Mouse (Mus musculus): Measurements from ENCODE around the gene S100a2.

Gene S100a2

DNA sequence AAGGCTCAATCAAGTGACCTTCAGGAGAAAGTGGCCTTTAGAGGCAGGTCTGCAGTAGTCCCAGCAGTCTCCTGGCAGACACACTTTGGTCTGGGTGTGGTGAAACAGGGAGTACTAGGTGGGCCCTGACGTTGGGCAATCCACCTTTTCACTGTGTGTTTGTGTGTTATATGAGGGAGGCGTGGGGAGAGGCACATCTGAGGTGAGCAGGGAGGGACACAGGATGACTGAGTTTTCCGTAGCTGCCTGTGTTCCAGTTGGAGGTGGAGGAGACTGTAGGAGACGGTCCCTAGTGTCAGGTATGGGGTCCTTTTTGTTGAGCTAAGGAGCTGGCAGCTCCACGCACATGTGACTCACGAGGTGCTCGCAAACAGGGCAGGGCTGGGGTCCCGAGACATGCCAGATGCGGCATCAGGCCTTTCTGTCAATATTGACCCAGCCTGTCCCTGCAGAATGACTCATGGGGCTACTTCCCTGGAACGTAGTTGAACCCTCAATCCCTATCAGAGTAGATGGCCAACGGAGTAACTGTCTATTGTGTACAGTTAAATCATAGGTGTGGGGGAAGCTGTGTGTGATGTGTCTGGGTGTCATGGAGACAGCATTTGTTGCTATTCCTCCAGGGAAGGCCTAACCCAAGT is 24.7 kb downstream of the S100a2 start:
- CTCF ChIA-PET, result interaction anchor here (0.6 to 3.8 kb wide), 4 partner anchors 9 to 102 kb away, joined by 3 to 20 read pairs (median 6); no protein-coding TSS in a partner anchor

DNA sequence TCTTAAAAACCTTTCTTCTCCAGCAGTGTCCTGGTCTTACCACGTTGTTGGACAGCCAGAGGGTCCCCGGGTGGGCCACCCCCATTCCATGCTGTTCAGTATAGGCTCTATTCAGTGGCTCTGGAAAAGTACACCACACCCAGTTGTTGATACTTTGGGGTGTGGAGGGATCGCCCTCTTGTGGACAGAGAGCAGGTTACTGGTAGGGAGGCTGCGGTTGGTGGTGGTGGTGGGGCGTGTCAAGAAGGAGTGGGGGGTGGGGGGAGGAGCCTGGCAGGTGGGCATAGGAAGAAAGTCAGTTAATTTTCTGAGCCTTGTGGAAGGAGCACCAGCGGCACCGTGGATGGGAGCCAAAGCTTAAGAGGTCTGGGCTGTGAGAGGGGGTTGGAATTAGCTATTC is 25.4 kb downstream of the S100a2 start:
- CTCF ChIA-PET, result interaction anchor here (2.3 to 3.8 kb wide), 2 partner anchors 29 to 33 kb away, joined by 8 to 20 read pairs; no protein-coding TSS in a partner anchor

DNA sequence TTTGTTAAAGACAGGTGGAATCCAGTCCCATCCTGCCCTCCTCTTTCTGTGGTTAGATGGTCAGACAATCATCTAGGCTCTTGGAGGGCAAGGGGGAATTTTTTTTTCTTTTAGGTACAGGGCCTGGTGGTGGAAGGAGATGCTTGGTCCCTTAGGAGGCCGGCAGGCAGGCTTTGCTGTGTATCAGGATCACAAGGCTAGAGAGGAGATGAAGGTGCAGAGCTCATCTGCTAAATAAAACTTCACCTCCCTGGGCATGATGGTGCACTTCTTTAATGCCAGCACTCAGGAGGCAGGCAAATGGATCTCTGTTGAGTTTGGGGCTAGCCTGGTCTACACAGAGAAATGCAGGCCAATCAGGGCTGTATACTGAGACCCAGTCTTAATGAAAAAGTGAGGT is 25.9 kb downstream of the S100a2 start:
- CTCF ChIA-PET, result interaction anchor here (2.3 to 3.8 kb wide), 2 partner anchors 29 to 33 kb away, joined by 8 to 20 read pairs; no protein-coding TSS in a partner anchor

DNA sequence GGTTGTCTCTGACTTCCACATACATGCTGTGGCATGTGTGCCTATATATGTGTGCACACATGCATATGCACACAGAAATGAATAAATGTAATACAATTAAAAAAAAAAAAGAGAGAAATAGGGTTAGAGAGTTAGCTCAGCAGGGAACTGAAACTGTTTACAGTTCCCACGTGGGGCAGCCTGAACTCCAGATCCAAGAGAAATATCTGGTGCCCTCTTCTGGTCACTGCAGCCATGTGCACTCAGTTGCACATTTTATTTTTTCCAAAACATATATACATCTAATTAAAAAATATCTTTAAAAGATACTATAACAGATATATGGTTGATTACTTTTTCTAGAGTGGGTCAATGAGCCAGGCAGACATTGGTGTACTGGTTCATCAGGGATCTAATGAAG is 27.5 kb downstream of the S100a2 start:
- CTCF ChIA-PET, result no interaction called here

DNA sequence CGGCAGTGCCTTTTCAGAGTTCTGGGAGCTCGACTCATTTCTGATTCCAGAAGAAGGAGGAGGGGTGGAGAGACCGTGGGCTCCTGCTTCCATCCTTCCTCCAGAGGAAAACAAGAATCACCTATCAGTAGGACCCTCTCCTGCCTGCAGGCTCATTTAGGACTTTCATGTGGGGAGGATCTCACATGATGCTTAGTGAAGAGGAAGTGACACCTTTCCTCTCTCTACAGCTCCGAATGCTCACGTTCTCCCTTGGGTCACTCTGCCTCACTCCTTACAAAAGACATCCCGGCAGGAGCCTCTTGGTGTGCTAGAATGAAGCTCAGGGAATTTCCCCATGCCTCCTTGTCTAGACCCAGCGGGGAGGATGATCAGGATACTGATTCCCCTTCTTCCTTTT is 31.5 kb downstream of the S100a2 start:
- CTCF ChIA-PET, result no interaction called here

DNA sequence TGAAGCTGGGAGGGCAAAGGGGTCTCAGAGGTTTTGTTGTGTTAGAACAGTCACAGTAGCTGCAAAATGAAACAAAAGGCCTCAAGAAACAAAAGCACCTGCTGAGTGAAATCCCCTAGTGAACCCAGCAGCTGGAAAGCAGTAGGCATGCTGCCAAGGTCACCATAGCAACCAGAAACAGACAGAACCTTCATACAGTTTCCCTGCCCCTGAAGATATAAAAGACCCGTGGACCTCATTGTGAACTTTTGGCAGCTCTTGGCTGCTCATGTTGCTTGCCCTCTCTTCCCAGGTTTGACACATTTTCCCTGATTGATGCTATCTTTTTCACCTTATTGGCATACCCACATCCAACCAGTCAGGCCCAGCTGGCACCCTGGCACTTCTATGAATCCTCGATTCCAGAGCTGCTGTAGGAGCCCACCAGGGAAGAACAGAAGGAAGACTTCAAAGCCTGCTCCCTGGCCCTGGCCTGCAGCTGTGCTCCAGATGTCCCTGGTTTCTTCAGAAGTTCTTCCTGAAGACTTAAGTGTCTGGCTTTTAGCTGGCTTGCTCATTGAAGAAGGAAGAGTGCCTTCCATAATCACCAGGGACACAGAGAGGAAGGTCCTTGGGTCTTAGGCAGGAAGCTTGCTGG is 33.5 kb downstream of the S100a2 start:
- CTCF ChIA-PET, result interaction anchor here (1.6 kb wide), 1 partner anchor 10 kb away, joined by 4 read pairs; no protein-coding TSS in a partner anchor

DNA sequence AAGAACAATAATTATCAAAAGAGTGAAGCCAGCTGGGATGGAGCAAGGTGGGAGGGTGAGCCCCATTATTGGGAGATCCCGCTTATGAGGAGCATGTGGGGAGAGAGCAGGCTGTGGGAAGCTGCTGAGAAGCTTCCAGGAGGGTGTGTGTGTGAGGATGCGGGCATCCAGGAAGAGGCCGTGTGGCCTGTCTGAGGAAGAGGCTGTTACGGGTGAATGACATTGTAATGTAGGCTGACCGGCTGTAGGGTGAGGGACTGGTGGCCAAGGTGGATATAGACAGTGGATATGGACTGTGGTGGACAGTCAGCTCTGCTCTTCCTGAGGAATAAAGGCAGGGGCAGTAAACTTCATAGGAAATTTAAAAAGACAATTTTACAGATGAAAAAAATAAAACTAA is 35.4 kb downstream of the S100a2 start:
- CTCF ChIA-PET, result no interaction called here

DNA sequence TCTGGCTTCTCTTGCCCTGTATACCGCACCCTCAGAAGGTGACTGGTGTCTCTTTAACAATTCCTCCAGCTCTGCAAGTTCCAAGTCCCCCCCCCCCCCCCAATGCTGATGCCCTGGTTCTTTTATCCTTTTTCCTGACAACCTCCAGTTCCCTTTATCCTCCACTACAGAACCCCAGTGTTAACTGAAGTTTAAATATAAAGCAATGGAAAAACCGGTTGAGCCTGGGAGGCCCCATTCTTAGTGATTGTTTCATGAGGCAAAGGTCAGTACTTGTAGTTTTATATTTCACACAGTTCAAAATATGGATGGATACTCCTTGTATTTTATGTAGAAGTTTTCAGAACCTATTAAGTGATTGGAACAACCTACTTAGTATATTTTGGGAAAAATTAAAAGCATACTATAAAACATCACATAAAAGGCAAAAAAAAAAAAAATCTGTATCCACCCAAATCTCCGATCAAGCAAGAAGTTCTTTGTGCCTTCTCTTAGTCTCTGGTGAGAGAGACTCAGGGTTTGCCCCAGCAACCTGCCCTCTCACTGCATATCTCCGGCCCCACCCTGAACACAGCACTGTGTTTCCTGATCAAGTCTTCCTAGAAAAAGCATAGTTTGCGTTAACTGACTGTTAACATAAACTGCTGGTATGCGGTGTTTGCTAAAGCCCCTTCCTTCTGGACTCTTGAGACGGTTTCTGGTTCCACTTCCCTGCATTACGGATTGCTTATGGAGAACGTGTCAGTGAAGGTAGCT is 36.4 kb downstream of the S100a2 start:
- CTCF ChIA-PET, result no interaction called here

DNA sequence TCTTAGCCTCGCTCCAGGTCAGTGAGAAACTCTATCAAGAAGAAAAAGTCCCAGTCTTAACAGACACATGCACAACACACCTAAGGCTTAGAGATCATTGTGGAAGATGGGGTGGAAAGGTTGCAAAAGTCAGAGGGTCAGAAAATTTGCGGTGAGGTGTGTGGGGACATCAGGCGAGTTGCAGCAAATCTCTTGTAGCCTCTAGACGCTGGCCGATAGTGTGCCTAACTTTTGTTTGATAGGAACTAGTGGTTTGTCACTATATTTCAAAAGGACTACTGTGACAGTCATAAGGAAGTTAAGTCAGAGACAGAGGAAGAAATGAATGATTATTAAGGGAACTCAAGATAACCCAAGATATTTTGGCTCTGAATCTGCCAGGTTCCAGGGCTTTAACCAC is 37.3 kb downstream of the S100a2 start:
- CTCF ChIA-PET, result no interaction called here

DNA sequence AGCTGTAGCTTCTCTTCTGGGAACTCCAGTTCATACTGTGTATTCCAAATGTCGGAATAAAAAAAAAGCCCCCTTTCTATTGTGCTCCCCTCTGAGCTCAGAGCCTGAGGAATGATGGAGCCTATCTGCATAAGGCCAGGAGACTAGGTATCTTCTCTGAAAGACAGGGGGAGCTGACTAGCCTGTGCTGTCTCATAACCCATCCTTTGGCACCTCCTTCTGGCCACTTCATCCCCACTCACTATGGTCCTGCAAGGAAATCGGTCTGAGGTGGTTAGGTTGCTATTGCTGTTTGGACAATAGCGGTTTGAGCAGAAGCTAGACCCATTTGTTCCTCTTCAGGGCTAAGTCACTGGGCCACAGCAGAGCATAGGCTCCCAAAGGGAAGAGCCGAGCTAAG is 37.8 kb downstream of the S100a2 start:
- CTCF ChIA-PET, result no interaction called here

DNA sequence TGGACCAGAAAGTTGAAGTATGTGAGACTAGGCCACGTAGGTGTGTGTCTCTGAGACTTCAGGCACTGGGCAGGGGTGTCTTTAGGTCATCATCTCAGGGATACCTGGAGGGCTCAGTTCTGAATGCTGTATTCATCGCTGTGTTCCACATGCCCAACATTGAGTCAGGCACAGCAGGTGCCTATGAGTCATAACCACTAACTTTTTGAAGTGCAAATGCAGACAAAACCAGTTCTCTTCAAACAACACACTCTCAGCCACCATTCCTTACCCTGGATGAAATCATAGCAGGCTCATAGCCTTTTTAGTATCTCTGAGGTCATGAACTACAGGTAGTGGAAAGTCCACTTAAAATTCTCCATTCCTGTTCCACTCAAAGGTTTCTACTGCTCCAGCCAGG is 39.3 kb downstream of the S100a2 start:
- CTCF ChIA-PET, result no interaction called here

DNA sequence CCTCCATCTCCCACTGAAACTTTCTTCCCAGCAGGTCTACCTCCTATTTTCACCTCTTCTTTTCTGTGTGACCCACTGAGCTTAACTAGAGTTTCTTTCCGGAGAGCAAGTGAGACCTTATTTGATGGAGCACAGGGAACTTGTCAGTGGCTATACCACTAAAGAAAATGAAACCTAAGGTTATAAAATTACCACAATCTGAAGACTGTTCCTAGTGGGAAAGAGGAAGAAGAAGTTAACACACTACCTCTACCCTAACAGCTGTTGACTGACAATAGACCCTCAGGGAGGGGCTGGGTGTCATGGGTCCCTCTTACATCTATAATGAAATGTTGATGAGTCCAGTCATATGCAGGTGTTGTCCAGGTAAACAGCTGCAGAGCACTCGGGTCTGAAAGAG is 41.9 kb downstream of the S100a2 start:
- CTCF ChIA-PET, result no interaction called here

DNA sequence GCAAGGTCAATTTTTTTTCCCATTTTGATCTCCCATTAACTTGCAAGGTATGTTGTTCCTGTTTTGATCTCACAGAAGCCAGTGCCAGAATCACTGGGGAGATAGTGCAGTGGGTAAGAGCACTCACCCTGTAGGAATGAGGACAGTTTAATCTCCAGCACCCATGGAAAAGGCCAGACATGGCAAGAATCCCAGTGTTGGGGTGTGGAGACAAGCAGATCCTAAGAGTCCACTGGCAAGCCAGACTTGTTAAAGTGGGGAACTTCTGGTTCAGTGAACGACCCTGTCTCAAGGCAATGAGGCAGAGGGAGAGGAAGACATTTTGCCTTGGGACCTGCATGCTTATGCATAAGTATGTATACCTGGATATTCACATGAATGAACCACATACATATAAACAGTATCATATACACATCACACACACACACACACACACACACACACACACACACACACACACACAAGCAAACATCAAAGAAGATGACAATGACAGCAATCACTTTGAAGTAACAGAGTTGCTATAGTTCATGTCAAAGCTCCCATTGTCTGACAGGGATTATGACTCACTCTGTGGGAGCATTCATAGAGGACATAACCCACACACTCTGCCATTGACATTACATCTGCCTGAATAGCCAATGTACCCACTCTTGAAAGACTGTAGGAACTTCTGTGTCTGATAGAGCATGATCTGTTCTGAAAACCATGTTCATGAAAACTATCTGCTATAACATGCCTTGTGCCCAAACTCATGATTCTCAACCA is 48.6 kb downstream of the S100a2 start:
- CTCF ChIA-PET, result interaction anchor here (0.6 kb wide), 2 partner anchors 14 to 1471 kb away, joined by 3 to 5 read pairs; no protein-coding TSS in a partner anchor

DNA sequence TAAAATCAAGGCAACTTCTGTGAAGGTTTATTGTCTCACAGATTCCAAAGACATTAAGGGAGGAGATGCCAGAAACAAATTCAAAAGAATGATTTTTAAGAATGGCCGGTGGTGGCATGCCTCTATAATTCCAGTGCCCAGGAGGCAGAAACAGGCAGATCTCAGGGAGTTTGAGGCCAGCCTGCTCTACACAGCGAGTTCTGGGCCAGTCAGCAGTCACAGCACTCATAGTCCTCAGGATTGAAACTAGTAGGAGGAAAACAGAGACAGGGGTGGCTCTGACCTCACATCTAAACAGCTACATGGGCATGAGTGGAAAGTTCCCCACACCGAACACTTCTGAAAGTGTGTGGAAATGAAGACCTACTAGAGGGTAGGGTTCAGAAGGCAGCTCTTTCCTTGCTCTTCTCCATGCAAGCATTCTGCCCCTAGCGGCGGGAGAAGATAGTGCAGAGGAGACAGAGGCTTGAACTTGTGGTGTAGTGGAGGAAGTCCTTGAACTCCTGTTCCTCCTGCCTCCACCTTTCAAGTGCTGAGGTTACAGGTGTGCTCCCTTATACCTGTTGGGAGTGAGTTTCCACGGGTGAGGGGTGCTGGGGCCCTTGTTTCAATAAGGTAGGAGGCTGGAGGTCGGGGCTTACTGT is 49.6 kb downstream of the S100a2 start:
- CTCF ChIA-PET, result interaction anchor here (0.6 kb wide), 2 partner anchors 13 to 1472 kb away, joined by 3 to 5 read pairs; no protein-coding TSS in a partner anchor

DNA sequence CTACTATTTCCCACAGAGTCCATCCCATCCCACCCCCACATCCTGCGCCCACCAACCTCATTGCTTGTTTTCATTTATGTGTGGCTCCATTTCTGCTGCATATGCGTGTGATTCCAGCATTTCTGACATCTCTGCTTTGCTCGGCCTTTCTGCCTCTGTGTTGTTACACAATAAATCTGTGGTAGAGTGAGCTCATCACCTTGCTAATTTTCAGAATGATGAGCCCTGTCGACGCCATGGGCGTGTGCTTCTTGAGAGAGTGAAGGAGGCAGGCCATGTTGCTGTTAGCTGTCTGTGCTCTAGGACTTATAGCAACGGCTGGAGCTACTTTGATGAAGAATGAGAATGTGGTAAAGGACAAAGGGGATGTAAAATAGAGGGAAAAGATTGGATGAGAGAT is 50.9 kb downstream of the S100a2 start:
- CTCF ChIA-PET, result no interaction called here
